Mouse (Mus musculus) frontal cortex, adult (tissue): ENCODE data around the gene Unc45a.
A peak's percentile ranks its signal among the peaks of the same experiment; 100 is the strongest.
"Not testable (repeated sequence)": the region's sequence is repeated elsewhere in the genome, so short reads cannot be mapped to it uniquely, and the experiment has no call there.

Experiments
- ATAC-seq: cut with Nextera tagmentation; 2 replicates; pipeline ENCODE4 v1.9.2; 2017; ENCODE audit warnings: mild to moderate bottlenecking, moderate library complexity, mixed read lengths; ENCODE audit not compliant: low TSS enrichment

The Unc45a gene

DNA sequence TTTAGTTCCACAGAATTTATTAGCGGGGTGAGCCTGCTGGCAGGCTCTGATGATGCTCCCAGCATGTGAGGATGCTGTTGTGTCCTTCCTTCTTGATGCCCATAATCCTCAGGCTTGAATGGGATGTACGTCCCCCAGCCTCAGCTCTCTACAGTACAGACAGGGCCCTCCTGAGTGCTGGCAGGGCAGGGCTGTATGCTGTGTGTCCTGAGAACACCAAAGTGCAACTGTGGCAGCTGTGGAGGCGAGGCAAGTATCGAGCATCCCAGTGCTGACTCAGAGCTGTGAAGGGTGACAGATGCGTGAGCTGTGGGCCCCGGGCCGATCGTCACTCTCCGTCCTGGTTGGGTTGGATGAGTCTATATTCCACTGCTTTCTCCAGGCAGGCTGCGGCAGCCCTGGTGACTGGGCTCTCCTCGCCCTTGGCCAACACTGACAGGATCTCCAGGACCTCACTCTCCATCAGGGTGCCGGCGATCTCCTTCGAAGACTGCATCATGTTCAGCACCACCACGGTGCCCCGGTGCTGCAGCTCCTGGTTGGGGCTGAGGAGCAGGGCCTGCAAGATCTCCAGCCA, 15.4 kb downstream of the Unc45a start:
- no peak for ATAC-seq

DNA sequence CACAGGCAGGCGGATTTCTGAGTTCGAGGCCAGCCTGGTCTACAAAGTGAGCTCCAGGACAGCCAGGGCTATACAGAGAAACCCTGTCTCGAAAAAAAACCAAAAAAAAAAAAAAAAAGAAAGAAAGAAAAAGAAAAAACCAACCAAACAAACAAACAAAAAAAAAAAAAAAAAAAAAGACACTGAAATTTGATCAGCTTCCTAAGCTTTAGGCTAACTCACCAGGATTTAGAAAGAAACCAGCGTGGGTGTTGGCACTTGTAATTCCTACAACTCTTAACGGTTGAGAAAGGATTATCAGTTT, 16.0 kb downstream of the Unc45a start:
- not testable (repeated sequence) for ATAC-seq

GRCm38 (mm10) chr7:80324043-80324815, 16.6 kb downstream of the Unc45a start, which contains the start of gene Rccd1:
TSS of gene Rccd1 (minus strand) at chr7:80324454.
- ATAC-seq = peak; percentile 97

DNA sequence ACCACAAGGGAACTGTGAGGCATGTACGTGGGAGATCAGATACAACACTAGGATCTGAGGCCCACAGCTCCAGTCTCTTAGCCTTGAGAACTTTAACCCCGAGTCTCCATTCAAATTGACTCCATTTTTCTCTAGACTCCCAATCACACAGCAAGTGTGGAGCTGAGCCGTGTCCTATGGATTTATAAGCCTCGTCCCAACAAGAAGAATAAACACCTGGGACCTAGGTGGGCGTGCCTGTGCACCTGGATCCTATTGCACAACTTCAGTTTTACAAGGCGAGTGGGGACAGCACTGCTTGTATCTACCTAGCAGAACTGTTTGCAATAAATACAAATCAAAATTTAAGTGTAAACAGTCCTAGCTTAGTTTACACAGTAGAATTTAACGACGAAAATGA, 17.5 kb downstream of the Unc45a start:
- ATAC-seq = no peak

DNA sequence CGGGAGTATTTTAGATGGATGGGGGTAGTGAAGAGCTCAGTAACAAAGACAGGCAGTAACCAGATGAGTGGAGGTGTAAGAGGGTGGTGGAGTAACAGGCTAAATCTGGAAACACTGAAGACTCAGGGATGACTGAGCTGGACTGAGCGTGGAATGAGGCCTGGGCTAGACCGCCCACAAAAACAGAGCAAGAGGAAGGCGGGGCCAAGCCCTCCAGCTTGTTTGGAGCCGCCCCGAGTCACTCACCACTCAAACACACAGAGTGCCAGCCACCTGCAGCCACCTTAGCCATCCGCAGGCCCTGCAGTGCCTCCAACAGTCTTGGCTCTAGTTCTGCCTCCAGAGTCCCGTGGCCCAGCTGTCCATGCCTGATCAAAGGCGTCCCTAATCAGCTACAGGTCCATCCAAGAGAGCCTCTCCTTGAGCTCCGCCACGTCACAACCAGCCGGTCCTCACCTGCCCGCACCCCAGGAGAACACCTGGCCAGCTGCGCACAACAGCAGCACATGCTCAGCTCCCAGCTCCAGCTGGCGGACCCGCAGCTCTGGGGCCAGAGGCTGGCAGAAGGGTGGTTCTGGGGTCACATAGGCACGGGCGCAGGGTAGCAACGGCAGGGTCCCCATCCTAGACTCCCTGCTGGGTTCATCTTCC, 20.8 kb downstream of the Unc45a start:
- no peak for ATAC-seq

DNA sequence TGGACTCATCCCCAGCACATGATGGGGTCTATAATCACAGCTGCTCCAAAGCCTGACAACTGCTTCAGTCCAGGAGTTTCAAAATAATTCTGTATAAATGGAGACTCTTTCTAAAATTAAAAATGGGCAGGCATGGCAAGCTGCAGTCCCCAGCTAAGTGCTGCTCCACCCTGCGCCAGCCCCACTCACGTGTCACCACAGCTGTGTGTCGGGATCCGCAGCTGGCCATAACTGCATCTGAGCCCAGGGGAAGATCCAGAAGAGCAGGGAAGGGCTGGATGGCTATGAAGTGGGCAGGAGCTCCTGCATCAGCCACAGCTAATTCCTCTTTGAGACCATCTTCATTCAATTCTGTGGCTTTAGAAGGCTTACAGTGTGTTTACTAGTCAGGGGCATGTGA, 22.1 kb downstream of the Unc45a start:
- ATAC-seq = 0 out of 2 replicates have a peak, but pooled peaks have one; percentile 14

GRCm38 (mm10) chr7:80317439-80318115, 23.2 kb downstream of the Unc45a start:
- ATAC-seq = no peak

GRCm38 (mm10) chr7:80315733-80316132, 25.1 kb downstream of the Unc45a start:
- no peak for ATAC-seq

- ATAC-seq = no peak
These were observed 30.0 kb downstream of the Unc45a start for GRCm38 (mm10) chr7:80310771-80311170.

DNA sequence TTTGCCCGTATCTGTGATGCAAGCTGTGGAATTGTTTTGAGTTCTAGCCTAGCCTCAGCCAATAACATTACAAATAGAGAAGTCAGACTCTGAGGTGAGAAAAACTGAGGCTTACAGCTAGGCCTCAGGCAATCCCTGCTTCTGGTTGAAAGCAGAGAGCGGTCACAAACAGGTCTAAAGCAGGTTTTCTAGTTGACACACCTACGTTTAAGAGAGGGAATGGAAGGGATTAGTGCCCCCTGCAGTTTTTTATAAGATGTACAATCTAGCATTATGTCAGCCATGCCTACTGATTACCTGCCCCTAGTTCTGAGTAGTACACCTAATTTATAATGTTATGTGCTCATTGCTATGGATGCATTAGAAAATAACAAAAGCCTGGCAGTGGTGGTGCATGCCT, 33.0 kb downstream of the Unc45a start:
- ATAC-seq = no peak

DNA sequence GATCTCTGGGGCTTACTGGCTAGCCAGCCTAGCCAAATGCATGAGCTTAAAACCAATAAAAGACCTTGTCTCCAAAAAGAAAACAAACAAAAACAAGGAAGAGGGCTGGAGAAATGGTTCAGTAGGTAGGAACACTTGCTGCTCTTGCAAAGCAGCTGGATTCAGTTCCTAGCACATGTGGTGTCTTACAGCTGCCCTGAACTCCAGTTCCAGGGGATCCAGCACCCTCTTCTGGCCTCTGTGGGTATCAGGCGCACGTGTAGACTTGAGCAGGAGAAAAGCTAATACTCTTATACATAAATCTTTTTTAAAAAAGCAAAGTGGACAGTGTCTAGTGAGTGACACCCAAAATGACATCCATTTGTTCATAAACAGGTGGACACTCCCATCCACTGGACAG, 39.3 kb downstream of the Unc45a start:
- ATAC-seq = no peak

DNA sequence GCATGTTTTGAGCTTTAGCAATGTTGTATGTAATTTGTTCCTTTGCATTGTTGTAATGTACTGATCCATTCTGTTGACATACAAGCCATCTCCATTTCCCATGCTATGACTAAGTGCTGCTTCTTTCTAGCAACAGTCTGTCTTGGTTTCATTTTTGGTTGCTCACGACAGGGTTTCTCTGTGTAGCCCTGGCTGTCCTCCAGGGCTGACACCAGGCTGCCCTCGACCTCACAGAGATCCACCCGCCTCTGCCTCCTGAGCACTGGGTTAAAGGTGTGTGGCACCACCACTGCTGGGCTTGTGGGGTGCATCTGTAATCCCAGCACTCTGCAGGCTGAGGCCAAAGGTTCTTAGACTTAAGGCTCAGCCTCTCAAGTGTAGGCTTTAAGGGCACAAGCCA, 41.2 kb downstream of the Unc45a start:
- no peak for ATAC-seq

GRCm38 (mm10) chr7:80298754-80299153, 42.1 kb downstream of the Unc45a start:
- no peak for ATAC-seq

- ATAC-seq = no peak
These were observed 43.8 kb downstream of the Unc45a start for GRCm38 (mm10) chr7:80297041-80297440.

DNA sequence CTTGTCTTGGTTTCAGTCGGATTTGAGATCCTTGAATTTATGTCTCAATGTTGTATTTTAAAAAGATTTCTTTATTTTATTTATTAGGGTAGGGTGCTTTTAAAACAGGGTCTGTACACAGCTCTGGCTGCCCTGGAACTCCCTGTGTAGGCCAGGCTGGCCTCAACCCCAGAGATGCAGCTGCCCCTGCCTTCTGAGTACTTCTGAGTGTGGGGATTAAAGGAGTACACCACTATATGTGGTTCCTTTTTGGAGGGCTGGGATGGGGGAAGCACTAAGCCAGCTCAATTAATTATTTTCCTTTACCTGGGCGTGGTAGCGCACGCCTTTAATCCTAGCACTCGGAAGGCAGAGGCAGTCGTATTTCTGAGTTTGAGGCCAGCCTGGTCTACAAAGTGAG, 44.3 kb downstream of the Unc45a start:
- no peak for ATAC-seq

GRCm38 (mm10) chr7:80294764-80295648, 45.8 kb downstream of the Unc45a start:
- ATAC-seq = peak; percentile 24; the same call in 1 of the 2 replicates

DNA sequence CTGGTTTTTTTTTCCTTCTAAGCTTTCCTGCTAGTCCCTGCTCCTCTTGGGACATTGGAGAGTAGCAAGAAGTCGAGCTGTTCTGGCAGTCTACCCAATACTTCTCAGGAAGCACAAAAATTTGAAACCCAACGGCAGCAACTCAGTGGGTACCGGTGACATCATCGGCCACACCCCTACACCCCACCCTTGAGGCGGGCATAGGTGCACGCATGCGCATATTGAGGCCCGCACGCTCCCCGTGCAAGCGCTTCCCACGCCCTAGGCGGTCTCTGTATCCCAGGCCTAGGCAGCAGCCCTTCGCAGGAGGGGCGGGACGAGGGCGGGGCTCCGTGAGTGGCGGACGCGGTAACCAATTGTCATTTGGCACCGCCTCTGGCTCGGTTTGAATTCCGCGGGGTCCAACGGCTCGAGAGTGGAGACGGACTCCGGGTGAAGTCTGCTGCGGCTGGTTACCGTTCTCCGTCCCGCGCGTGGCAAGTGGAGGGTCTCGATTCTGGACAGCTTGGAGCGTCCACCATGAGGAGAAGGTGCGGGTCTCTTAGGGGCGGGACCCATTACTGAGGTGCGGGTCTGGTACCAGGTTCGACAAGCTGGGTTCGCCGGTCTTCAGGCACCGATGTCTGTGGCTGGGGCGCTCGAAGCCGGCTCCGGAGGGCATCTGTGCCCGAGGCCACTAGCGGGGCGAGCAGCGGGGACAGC, 46.6 kb downstream of the Unc45a start, which contains the start of gene Prc1:
Gene Prc1, plus strand, starts transcription at position 389 of the 702 bp plus-strand sequence.
- peak; percentile 99 for ATAC-seq

- no peak for ATAC-seq
These were observed 53.1 kb downstream of the Unc45a start for GRCm38 (mm10) chr7:80287736-80288135.

DNA sequence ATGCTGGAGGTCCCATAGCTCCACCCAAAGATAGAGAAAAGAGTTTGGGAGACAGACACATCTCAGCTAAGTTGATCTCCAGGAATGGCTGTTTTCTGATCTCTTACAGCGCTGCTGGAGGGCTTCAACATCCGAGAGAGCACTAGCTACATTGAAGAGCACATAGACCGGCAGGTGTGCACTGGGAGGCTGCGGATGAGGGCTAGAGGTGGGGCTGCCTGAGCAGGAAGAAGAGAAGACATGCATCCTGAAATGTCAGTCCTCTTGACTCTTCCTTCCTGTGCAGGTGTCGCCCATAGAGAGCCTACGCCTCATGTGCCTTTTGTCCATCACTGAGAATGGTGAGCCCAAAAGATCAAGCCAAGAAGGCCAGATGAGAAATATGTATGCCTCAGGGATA, 55.1 kb downstream of the Unc45a start:
- no peak for ATAC-seq

DNA sequence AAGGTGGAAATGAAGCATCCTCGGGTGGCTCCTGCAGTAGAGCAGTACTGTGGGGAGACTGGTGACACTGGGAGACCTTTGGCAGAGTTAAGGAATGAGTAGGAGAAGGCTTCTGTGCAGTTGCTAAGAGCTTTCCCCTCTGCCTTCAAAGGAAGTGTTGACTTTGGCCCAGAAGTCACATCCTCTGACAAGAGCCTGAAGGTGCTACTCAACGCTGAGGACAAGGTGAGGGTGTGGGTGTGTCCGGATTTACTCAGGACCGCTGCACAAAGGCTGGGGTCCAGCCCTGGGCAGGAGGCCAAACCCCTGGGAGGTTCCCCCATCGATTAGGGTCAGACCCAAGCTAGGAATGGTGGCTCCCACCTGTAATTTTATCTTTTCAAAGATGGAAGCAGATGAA, 56.4 kb downstream of the Unc45a start:
- ATAC-seq = no peak
